Mouse (Mus musculus) thymus, adult 2 months (tissue): Measurements from ENCODE around the gene Maz. TPM values are rescaled to one million over a fixed set of nuclear protein-coding genes. Genes with fewer than 3 reads are reported as not detected.

Experiments
- DNase-seq: peaks from one replicate; pipeline ENCODE4 v3.0.0; 2021
- H3K27ac ChIP-seq: fragments of 200-500 bp; 2 replicates; pipeline ENCODE4 v1.5.1; 2012; ENCODE audit warnings: low read length, control low read depth; ENCODE audit not compliant: control insufficient read depth, insufficient read depth
- H3K27me3 ChIP-seq: fragments of 200-500 bp; 2 replicates; pipeline ENCODE4 v1.6.1; 2012; ENCODE audit warnings: mild to moderate bottlenecking, low read length, moderate library complexity, mixed read lengths; ENCODE audit not compliant: control insufficient read depth, insufficient read depth
- H3K36me3 ChIP-seq: fragments of 200-500 bp; 2 replicates; pipeline ENCODE4 v1.6.1; 2012; ENCODE audit warnings: mild to moderate bottlenecking, low read length, moderate library complexity; ENCODE audit not compliant: control insufficient read depth, insufficient read depth
- H3K4me1 ChIP-seq: fragments of 200-500 bp; replicated peaks from 2 replicates; pipeline ENCODE4 v1.6.1; 2012; ENCODE audit warnings: low read length; ENCODE audit not compliant: control insufficient read depth, insufficient read depth
- H3K4me3 ChIP-seq: fragments of 200-500 bp; 2 replicates; pipeline ENCODE4 v1.5.1; 2012; ENCODE audit warnings: mild to moderate bottlenecking, low read length, control low read depth, moderate library complexity; ENCODE audit not compliant: control insufficient read depth, insufficient read depth
- CTCF ChIP-seq: fragments of 200-500 bp; IDR thresholded peaks from 2 replicates; pipeline ENCODE4 v1.5.1; 2012; ENCODE audit warnings: mild to moderate bottlenecking, control low read depth, low read length, moderate library complexity, borderline replicate concordance; ENCODE audit not compliant: control insufficient read depth, poor library complexity, insufficient read depth; ENCODE audit errors: extremely low read depth
- POLR2A ChIP-seq: fragments of 200-500 bp; IDR thresholded peaks from 2 replicates; pipeline ENCODE4 v1.6.1; 2012; ENCODE audit warnings: mild to moderate bottlenecking, low read length, control low read depth, moderate library complexity; ENCODE audit not compliant: control insufficient read depth, poor library complexity, insufficient read depth; ENCODE audit errors: extremely low read depth
- WGBS: fragments of 180-500 bp; shearing (Covaris S2); methylation state at CpG from one replicate; pipeline ENCODE4 v1.1.7; 2018; 5-methylcytosine and 5-hydroxymethylcytosine counted together
- polyA plus RNA-seq: library from polyadenylated mRNA; depleted of rRNA; stranded (reverse); fragments of >200 nt; gene quantifications from 2 replicates; pipeline ENCODE4 v1.2.3, GENCODE M21; 2012

The Maz gene
- polyA plus RNA-seq, 1 experiment, result 954 TPM

DNA sequence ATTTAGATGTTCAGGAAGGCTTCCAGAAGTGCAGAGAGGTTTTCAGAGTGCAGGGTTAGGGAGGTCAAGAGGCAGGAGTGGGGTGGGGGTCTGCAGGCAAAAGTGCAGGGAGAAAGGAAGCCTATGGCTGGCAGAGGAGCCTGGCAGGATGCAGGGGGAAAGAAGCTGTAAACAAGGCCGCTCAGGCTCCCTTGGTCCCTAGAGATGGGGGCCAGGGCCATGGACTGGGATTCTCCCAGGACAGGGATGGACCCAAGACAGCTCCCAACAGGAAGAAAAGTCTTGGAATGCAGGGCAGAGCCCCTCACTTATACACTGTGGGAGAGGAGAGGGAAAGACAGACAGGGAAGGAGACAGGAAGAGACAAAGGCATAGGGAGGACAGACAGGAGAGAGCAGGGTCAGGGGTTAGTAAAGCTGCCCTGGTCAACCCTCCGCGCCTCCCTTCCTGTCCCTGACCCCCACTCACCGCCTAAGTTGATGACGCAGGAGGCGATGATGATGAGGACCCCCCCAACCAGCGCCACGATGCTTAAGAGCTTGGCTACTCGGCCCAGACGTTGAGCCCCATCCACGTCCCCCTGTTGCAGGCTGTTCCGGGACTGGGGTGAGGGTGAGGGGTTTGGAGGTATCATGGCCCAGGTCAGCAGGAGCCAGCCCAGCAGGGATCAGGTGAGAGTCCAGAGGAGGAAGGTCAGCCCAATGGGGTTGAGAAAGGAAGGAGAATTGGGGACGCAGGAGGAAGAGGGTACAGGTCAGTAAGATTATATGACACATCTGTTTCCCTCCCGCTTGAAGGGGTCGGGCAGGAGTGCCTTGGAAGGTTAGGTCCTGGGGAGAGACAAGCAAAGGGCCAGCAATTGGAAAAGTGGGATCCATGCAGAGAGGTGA is 8.2 kb downstream of the Maz start:
- no peak overlapping the region for H3K4me3 ChIP-seq
- WGBS, result 93% methylated on average over 15 of the region's 15 CpGs
- TF ChIP-seq CTCF, result no peak
- no peak for TF ChIP-seq POLR2A
- no peaks in the 10 kb centered on the region for H3K27me3 ChIP-seq
- peaks cover 79% of the 10 kb centered on the region for H3K4me1 ChIP-seq
- H3K27ac ChIP-seq, result peak overlapping the region; percentile 73; the same call in 1 of the 2 replicates
- H3K36me3 ChIP-seq, result peaks cover 7% of the 10 kb centered on the region; the same call in 1 of the 2 replicates
- DNase-seq, result no peak

DNA sequence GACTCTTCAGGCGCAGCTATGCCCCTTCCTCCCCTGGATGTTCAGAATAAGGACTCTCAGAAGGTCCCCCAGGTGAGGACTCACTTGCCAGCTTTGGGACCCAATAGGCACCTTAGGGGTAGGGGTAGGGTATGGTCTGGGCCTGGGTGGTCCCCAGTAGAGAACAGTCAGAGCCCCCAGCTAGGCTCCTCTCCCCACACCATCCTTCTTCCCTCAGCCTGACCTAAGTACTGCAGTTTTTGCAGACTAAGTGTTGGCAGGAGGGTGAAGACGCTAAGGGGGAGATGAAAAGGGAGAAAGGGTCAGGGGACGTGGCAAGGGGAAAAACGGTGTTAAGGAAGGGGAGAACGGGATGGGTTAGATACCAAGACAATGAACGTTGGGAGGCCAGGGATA is 8.9 kb downstream of the Maz start:
- H3K36me3 ChIP-seq, result peaks cover 6% of the 10 kb centered on the region; the same call in 1 of the 2 replicates
- no peak for TF ChIP-seq CTCF
- TF ChIP-seq POLR2A, result no peak
- DNase-seq, result no peak
- peak overlapping the region; percentile 73 for H3K27ac ChIP-seq
- no peak overlapping the region for H3K4me3 ChIP-seq
- peaks cover 77% of the 10 kb centered on the region for H3K4me1 ChIP-seq
- no peaks in the 10 kb centered on the region for H3K27me3 ChIP-seq
- WGBS, result 88% methylated on average over 6 of the region's 6 CpGs

DNA sequence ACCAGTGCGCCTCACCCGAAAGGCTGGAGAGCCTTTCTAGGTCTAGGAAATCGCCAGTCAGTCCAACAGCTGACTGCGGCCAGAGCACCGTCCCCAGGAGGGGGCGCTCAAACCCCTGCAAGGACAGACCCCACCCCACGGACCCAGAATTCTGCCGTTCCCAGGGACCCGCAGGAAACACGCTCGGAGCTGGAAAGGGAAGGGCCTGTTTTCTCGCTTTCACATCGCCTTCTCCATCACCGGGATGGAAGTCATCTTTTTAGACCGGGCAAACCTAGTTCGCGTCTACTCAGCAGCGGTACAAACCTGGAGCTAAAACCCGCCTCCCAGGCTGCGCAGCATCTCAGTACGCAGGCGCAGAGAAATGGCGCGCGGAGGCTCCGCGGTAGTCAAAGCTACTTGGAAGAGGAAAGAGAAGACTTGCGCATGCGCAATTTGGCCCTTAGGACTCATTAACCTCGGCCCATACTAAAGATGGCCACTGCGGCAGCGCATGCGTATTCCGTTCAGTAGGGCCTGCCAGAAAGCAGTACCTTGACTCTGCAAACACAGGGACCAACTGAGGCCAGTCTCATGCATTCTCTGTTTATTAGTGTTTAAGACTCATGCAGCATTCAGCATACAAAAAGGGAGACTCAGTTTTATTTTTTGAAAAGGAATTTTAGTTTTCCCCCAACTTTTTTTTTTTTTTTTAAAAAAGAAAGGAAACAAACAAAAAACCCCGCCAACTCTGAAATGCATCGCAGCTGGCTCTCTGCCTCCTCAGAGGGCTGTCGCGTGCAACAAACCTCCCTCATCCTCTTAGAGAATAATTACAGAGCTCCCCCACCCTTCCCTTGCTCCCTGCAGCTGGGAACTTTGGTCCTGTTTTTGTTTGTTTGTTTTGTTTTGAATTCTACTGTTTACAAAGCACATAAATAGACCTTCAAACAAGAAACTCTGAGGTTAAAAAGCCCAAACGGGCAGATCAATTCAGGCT is 9.6 kb downstream of the Maz start, which contains the start of gene Pagr1a:
Pagr1a (minus strand) TSS at position 382 of the 979 bp plus-strand sequence.
- Histone ChIP-seq H3K27me3 (no peaks in the 10 kb centered on the region), H3K27ac (peak within 1 kb of the TSS; percentile 82), H3K36me3 (no peaks in the 10 kb centered on the region), H3K4me3 (peak within 1 kb of the TSS; percentile 85), H3K4me1 (peaks cover 70% of the 10 kb centered on the region)
- DNase-seq, result peak; percentile 95
- 2% methylated on average over 39 of the region's 39 CpGs for whole genome bisulfite sequencing
- peak; percentile 99 for TF ChIP-seq CTCF
- TF ChIP-seq POLR2A, result peak; percentile 84

DNA sequence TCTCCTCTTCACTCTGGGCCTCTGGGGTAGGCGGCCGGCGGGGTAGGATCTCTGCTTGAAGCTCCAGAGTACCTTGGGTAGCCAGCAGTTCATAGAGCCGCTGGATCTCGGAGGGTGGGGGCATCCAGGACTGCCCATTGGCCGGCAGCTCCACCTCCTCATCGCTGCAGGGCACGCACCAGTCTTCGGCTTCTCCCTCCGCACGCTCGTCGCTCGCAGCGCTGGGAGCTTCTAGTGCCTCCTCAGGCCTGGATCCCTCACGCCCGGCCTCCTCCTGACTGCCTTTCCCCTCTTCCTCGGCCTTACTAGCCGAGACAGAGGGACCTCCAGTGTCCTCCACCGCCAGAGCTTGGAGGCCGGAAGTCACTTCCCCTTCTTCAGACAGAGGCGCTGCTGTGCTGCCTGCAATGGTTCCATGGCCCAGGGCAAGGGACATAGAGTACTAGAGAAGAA is 10.3 kb downstream of the Maz start:
- no peaks in the 10 kb centered on the region for H3K27me3 ChIP-seq
- peak overlapping the region; percentile 85 for H3K4me3 ChIP-seq
- WGBS, result under 1% methylated on average over 22 of the region's 22 CpGs
- DNase-seq, result no peak
- H3K4me1 ChIP-seq, result peaks cover 62% of the 10 kb centered on the region
- no peak for TF ChIP-seq CTCF
- TF ChIP-seq POLR2A, result no peak
- no peaks in the 10 kb centered on the region for H3K36me3 ChIP-seq
- H3K27ac ChIP-seq, result peak overlapping the region; percentile 82

DNA sequence TGATC is 10.6 kb downstream of the Maz start, which contains the start of gene Pagr1b:
Pagr1b (minus strand) TSS at position 4 of the 5 bp plus-strand sequence.
- TF ChIP-seq CTCF (no peak), POLR2A (no peak)
- no peak for DNase-seq
- no peaks in the 10 kb centered on the region for H3K36me3 ChIP-seq
- peak within 1 kb of the TSS; percentile 82 for H3K27ac ChIP-seq
- H3K4me1 ChIP-seq, result peaks cover 60% of the 10 kb centered on the region
- peak within 1 kb of the TSS; percentile 85 for H3K4me3 ChIP-seq
- no peaks in the 10 kb centered on the region for H3K27me3 ChIP-seq

DNA sequence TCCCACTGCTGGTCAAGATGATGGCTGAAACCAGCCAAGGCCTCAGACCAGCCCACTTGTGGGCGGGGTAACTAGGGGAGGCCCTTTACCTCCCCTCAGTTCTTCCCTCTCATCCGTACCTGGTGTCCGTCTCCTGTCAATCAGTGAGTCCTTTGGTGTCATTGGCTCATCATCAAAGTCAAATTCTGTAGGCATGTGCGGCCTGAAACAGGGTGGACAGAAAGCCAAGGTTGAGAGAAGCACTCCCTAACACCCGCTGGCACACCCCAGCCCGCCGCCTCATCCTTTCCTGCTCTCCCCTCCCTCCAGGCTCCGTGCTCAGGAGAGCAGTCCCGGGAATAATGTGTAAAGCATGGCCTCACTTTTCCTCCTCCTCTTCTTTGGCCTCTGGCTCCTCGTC is 10.8 kb downstream of the Maz start:
- DNase-seq, result no peak
- 12% methylated on average over 10 of the region's 10 CpGs for WGBS
- H3K27ac ChIP-seq, result peak overlapping the region; percentile 32
- no peak for TF ChIP-seq CTCF
- no peak for TF ChIP-seq POLR2A
- no peaks in the 10 kb centered on the region for H3K27me3 ChIP-seq
- no peaks in the 10 kb centered on the region for H3K36me3 ChIP-seq
- H3K4me3 ChIP-seq, result peak overlapping the region; percentile 85
- peaks cover 58% of the 10 kb centered on the region for H3K4me1 ChIP-seq
